Mouse (Mus musculus) midbrain, embryonic 11.5 days (tissue): ENCODE measurements around the gene Cdk2ap2. TPM values are rescaled to one million over a fixed set of nuclear protein-coding genes. Genes with fewer than 3 reads are reported as not detected.
"Not testable (repeated sequence)": the region's sequence is repeated elsewhere in the genome, so short reads cannot be mapped to it uniquely, and the experiment has no call there.

Experiments
- ATAC-seq: fragments of 200-750 bp; cut with Nextera tagmentation; 2 replicates; pipeline ENCODE4 v1.8.0; 2017; ENCODE audit warnings: moderate TSS enrichment, moderate library complexity; ENCODE audit not compliant: low FRiP score
- DNase-seq: peaks from one replicate; pipeline ENCODE4 v3.0.0; 2015; ENCODE audit warnings: low spot score; ENCODE audit errors: missing footprints
- H3K27ac ChIP-seq: fragments of 300-500 bp; sonication (generic); 2 replicates; pipeline ENCODE4 v1.5.1; 2014; ENCODE audit warnings: low read depth, low read length
- H3K27me3 ChIP-seq: fragments of 300-500 bp; sonication (generic); 2 replicates; pipeline ENCODE4 v1.6.1; 2014; ENCODE audit warnings: mild to moderate bottlenecking, low read length, moderate library complexity, mixed read lengths; ENCODE audit not compliant: control insufficient read depth, insufficient read depth
- H3K36me3 ChIP-seq: fragments of 300-500 bp; sonication (generic); 2 replicates; pipeline ENCODE4 v1.6.1; 2014; ENCODE audit warnings: mild to moderate bottlenecking, low read length, moderate library complexity, mixed read lengths; ENCODE audit not compliant: control insufficient read depth, insufficient read depth
- H3K4me1 ChIP-seq: fragments of 300-500 bp; sonication (generic); 2 replicates; pipeline ENCODE4 v1.6.1; 2014; ENCODE audit warnings: low read length; ENCODE audit not compliant: control insufficient read depth, insufficient read depth
- H3K4me2 ChIP-seq: fragments of 300-500 bp; sonication (generic); 2 replicates; pipeline ENCODE4 v1.6.1; 2014; ENCODE audit warnings: mild to moderate bottlenecking, moderate library complexity
- H3K4me3 ChIP-seq: fragments of 300-500 bp; sonication (generic); 2 replicates; pipeline ENCODE4 v1.5.1; 2014; ENCODE audit warnings: low read depth, low read length
- H3K9ac ChIP-seq: fragments of 300-500 bp; sonication (generic); 2 replicates; pipeline ENCODE4 v1.6.1; 2014; ENCODE audit warnings: low read length
- H3K9me3 ChIP-seq: fragments of 300-500 bp; sonication (generic); 2 replicates; pipeline ENCODE4 v1.6.1; 2016; ENCODE audit warnings: low read length; ENCODE audit not compliant: control insufficient read depth
- WGBS: fragments of 180-500 bp; shearing (Covaris S2); extraction: QIAGEN DNeasy Blood & Tissue Kit; methylation state at CpG from one replicate; pipeline ENCODE4 v1.1.7; 2014; 5-methylcytosine and 5-hydroxymethylcytosine counted together
- polyA plus RNA-seq: library from polyadenylated mRNA; unstranded; fragments of >200 nt; fragmentation: Nextera tagmentation; extraction: Ambion mirVana; gene quantifications from 2 replicates; pipeline ENCODE4 v1.2.1, GENCODE M21; 2014

Gene Cdk2ap2
- polyA plus RNA-seq, 1 experiment from 2014 or later: 73.5 TPM

DNA sequence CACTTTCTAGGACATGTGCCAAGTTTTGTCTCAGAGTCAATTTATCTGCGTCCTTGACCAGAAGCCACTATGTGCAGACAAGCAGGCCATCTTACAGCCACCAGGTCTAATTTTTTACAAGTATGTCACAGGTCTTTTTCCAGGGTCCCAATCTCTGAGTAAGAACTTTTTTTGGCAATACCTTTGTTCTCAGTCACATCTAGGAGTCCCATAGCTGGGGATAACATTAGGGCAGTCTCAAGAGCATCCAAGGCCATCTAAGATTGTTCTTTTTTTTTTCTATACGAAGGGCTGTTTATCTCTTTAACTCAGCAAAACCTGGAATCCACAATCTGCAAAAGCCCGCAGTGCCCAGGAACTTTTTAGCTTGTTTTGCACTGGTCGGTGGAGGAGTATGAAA, 33.6 kb upstream of the Cdk2ap2 start:
- H3K27ac ChIP-seq, H3K9me3 ChIP-seq, ATAC-seq, H3K4me3 ChIP-seq, H3K27me3 ChIP-seq, H3K4me1 ChIP-seq, H3K36me3 ChIP-seq, DNase-seq, H3K9ac ChIP-seq, H3K4me2 ChIP-seq: not testable (repeated sequence)
- 93% methylated on average over 2 of the region's 4 CpGs for WGBS

DNA sequence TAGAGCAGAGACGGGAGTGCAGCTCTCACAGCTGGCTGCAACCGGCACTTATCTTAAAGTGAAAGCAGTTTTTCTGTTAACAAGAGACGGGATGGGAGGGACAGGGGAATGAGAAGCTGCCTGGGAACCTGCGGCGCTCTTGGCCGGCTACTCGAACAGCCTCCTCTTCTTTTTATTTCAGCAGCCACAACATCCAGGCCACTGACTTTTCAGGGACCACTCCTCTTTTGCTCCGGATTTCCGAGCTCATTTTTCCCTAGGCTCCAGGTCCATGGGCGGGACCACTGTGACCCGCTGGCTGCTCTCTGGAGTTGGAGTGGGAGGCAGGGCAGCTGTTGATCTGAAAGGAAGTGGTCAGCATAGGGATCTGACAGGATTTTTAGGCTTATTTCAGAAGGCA, 32.5 kb upstream of the Cdk2ap2 start:
- ATAC-seq, H3K4me1 ChIP-seq, H3K9me3 ChIP-seq, DNase-seq, H3K27me3 ChIP-seq, H3K4me3 ChIP-seq, H3K4me2 ChIP-seq, H3K36me3 ChIP-seq, H3K9ac ChIP-seq, H3K27ac ChIP-seq: not testable (repeated sequence)
- 51% methylated on average over 5 of the region's 11 CpGs for WGBS

DNA sequence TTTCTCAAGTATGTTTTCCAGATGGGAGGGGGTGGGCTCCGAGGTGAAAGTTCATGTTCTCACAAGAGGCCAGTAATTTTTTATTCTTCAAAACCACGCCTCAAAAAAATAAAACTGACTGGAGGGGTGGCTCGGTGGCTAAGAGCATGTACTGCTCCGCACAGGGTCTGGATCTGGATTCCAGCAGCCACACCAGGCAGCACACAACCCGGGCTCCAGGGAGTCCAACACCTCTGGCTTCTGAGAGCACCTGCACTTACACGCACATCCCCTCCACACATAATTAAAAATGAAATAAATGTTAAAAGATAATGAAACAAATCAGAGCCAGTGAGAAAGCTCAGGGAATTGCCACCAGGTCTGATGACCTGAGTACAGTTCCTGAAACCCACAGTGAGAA, 30.7 kb upstream of the Cdk2ap2 start:
- ATAC-seq: no peak
- no peak for DNase-seq
- Histone ChIP-seq H3K27ac (no peak overlapping the region), H3K4me2 (no peak overlapping the region), H3K9ac (no peak overlapping the region), H3K9me3 (no peaks in the 10 kb centered on the region), H3K4me1 (no peaks in the 10 kb centered on the region), H3K36me3 (no peaks in the 10 kb centered on the region), H3K4me3 (no peak overlapping the region), H3K27me3 (no peaks in the 10 kb centered on the region)
- 82% methylated on average over 6 of the region's 6 CpGs for WGBS

DNA sequence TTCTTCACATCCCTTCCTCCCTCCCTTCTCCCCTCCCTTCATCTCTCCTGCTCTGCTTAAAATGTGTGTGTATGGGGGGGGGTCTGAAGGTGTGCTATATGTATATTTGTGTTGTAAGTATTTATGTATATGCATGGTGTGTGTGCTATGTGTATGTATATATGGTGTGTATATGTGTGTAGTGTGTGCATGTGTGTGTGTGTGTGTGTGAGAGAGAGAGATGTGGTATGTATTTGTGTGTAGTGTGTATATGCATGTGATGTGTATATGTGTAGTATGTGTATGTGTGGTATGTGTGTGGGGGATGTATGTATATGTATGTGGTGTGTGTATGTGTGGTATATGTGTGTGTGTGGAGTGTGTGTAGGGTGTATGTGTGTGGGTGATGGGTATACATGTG, 30.1 kb upstream of the Cdk2ap2 start:
- ATAC-seq: no peak
- H3K4me3 ChIP-seq: no peak overlapping the region

DNA sequence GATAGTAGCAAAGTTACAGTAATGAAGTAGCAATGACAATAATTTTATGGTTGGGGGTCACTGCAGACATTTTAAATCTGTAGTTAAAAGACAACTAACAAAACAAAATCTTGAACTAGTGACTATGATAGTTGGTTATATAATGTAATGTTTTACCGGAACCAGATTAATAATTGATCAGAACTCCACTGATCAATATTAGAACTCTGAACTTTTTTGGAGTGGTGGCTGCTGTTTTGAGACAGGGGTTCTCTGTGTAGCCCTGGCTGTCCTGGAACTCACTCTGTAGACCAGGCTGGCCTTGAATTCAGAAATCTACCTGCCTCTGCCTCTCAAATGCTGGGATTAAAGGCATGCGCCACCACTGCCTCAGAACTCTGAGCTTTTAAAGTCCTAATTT, 28.7 kb upstream of the Cdk2ap2 start:
- ATAC-seq, H3K27me3 ChIP-seq, H3K27ac ChIP-seq, H3K4me3 ChIP-seq, H3K4me2 ChIP-seq, H3K36me3 ChIP-seq, H3K4me1 ChIP-seq, H3K9ac ChIP-seq, H3K9me3 ChIP-seq: not testable (repeated sequence)
- DNase-seq: peak; percentile 41
- WGBS: 97% methylated on average over 2 of the region's 2 CpGs

More for the DNA sequence above, 30.1 kb upstream of the Cdk2ap2 start:
- H3K4me2 ChIP-seq: no peak overlapping the region
- H3K27ac ChIP-seq: no peak overlapping the region
- no peaks in the 10 kb centered on the region for H3K4me1 ChIP-seq
- no peaks in the 10 kb centered on the region for H3K36me3 ChIP-seq
- DNase-seq: no peak
- no peaks in the 10 kb centered on the region for H3K9me3 ChIP-seq
- H3K27me3 ChIP-seq: no peaks in the 10 kb centered on the region
- no peak overlapping the region for H3K9ac ChIP-seq

DNA sequence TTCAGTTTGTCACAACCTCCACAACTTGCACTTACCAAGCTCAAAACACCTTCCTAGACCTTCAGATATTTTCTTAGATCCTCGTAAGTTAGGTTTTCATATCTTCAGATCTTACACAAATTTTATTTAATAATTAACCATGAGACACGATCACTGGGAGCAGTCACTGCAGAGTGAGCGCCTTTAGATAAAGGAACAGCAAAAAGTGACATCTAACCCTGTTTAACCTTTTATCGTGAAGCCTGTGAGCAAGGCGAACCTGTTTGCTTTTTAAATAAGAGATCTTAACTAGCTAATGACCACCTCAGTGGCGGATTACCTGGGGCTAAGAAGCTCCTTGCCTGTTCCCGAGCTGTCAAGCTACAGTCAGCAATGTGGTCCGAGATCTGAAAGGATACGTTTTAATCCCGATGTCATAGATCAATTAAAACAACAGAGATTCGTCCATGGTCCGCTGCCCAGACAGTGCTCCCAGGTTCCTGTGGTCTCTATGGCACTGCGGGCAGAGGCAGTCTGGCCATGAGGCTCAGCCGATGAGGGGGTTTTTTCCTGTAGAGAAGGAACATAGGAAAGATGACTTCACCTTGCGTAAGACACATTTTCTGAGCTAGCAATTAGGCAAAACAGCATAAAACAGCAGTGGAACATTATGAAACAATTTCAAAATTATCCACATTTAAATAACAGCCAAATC, 28.1 kb upstream of the Cdk2ap2 start:
- Histone ChIP-seq H3K36me3 (no peaks in the 10 kb centered on the region), H3K9ac (no peak overlapping the region), H3K4me2 (no peak overlapping the region), H3K27ac (no peak overlapping the region), H3K27me3 (no peaks in the 10 kb centered on the region), H3K9me3 (no peaks in the 10 kb centered on the region), H3K4me3 (no peak overlapping the region), H3K4me1 (no peaks in the 10 kb centered on the region)
- peak; percentile 76 for DNase-seq
- ATAC-seq: no peak
- WGBS: 63% methylated on average over 15 of the region's 15 CpGs

DNA sequence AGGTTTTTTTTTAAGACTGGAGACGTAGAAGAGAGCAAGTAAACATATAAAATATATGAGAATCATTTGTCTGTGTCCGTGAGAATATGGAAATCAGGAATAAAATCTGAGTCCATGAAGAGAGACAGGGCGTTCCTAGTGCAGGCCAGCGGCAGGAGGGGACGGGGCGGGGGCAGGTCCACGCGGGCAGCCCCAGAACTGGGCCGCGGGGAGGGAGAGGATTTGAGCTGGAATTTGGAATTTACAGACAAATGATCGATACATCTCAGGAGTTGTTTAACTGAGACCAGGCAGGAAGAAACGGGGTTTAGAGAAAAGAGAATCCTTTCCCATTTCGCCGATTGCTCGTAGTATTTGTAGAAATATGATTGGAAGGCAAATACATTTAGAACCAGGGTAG, 26.7 kb upstream of the Cdk2ap2 start:
- Histone ChIP-seq H3K36me3 (no peaks in the 10 kb centered on the region), H3K27ac (no peak overlapping the region), H3K9me3 (no peaks in the 10 kb centered on the region), H3K27me3 (no peaks in the 10 kb centered on the region), H3K4me1 (no peaks in the 10 kb centered on the region), H3K9ac (no peak overlapping the region), H3K4me2 (no peak overlapping the region), H3K4me3 (no peak overlapping the region)
- ATAC-seq (no peak), DNase-seq (no peak)
- 74% methylated on average over 15 of the region's 15 CpGs for WGBS

DNA sequence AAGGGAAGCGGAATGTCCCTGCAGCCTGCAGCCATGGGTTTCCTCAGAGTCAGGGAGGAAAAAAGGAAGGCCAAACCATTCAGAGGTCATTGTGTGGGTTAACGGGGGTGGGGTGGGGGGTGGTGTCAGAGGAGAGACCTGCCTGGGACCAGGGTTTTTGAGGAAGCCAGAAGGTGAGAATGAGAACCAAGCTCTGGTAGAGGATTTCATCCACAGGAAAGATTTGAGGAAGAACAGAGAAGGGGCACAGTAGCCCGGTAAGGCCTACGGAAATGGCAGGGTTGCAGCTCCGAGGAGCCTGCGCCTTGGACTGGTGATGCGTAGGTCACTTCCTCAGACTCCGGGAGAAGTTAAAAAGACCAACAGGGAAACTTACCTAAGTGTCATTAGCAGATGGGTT, 26.2 kb upstream of the Cdk2ap2 start:
- Histone ChIP-seq H3K27ac (no peak overlapping the region), H3K9ac (no peak overlapping the region), H3K27me3 (no peaks in the 10 kb centered on the region), H3K36me3 (no peaks in the 10 kb centered on the region), H3K4me1 (no peaks in the 10 kb centered on the region), H3K4me2 (no peak overlapping the region), H3K9me3 (no peaks in the 10 kb centered on the region), H3K4me3 (no peak overlapping the region)
- ATAC-seq: no peak
- WGBS: 85% methylated on average over 8 of the region's 8 CpGs
- peak; percentile 51 for DNase-seq

DNA sequence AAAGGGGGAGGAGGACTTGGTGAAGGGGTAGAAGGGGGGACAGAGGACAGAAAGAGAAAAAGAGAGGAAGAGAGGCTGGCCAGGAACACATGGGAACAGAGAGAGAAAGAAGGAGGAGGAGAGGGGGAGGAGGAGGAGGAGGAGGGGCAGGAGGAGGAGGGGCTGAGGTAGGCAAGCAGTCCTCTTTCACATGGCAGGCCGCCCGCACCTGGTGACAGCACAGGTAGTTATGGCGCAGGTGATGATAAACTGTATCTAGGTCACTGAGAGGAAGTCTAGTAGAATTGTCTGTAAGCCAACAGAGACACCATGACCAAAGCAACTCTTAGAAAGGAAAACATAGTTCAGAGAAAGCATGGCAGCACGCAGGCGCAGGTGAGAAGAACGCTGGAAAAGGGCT, 25.6 kb upstream of the Cdk2ap2 start:
- WGBS: 94% methylated on average over 6 of the region's 6 CpGs

More for the DNA sequence above, 25.6 kb upstream of the Cdk2ap2 start:
- peak; percentile 12 for DNase-seq
- Histone ChIP-seq H3K9ac (no peak overlapping the region), H3K4me3 (no peak overlapping the region), H3K27ac (no peak overlapping the region), H3K9me3 (no peaks in the 10 kb centered on the region), H3K4me1 (no peaks in the 10 kb centered on the region), H3K36me3 (no peaks in the 10 kb centered on the region), H3K4me2 (no peak overlapping the region), H3K27me3 (no peaks in the 10 kb centered on the region)
- ATAC-seq: no peak
